Mouse (Mus musculus) hematopoietic stem cell, adult 5-6 weeks (primary cell): ENCODE results near the gene Slc2a9. TPM values are rescaled to one million over a fixed set of nuclear protein-coding genes. Genes with fewer than 3 reads are reported as not detected.
"Not testable (repeated sequence)": the region's sequence is repeated elsewhere in the genome, so short reads cannot be mapped to it uniquely, and the experiment has no call there.

Source experiments
- ATAC-seq, 2 experiments: fragments of 125-278 bp in 1 of 2; replicated peaks in 1 of 2; 2 replicates each; pipeline ENCODE4 v1.8.0; 2016 to 2017; ENCODE audit warnings: inconsistent platforms in 2 of 2, mild to moderate bottlenecking in 2 of 2, moderate number of reproducible peaks in 2 of 2, low read depth in 1 of 2, moderate TSS enrichment in 1 of 2; ENCODE audit not compliant: low FRiP score in 2 of 2, poor library complexity in 2 of 2, severe bottlenecking in 2 of 2, insufficient read depth in 1 of 2, low TSS enrichment in 1 of 2
- total RNA-seq: library from RNA; stranded (forward); fragments of 172-1452, 232-1000 nt; gene quantifications from 2 replicates; pipeline ENCODE4 v1.2.3, GENCODE M21; 2017

The Slc2a9 gene
- total RNA-seq, 1 experiment from 2014 or later, result 6.7 TPM

- ATAC-seq, result no peak
Measured at GRCm38 (mm10) chr5:38480822-38481707, 21.9 kb downstream of the Slc2a9 start.

- ATAC-seq, result peak; percentile 88 to 89
Measured at GRCm38 (mm10) chr5:38479908-38480725, 22.8 kb downstream of the Slc2a9 start.

- not testable (repeated sequence) for ATAC-seq
Measured at GRCm38 (mm10) chr5:38479545-38479907, 23.4 kb downstream of the Slc2a9 start.

- ATAC-seq, result peak; percentile 65 to 72
Measured at GRCm38 (mm10) chr5:38479027-38479426, 23.9 kb downstream of the Slc2a9 start.

GRCm38 (mm10) chr5:38477731-38478445 is 25.1 kb downstream of the Slc2a9 start:
- ATAC-seq, result no peak

GRCm38 (mm10) chr5:38476861-38477565 is 25.9 kb downstream of the Slc2a9 start:
- no peak for ATAC-seq

- no peak for ATAC-seq
Measured at GRCm38 (mm10) chr5:38470881-38471280, 32.1 kb downstream of the Slc2a9 start.

- peak; percentile 53 to 69 for ATAC-seq
Measured at GRCm38 (mm10) chr5:38469891-38470578, 32.9 kb downstream of the Slc2a9 start.

GRCm38 (mm10) chr5:38466569-38467110 is 36.3 kb downstream of the Slc2a9 start:
- no peak for ATAC-seq

- ATAC-seq, result no peak
Measured at GRCm38 (mm10) chr5:38461261-38461660, 41.7 kb downstream of the Slc2a9 start.

GRCm38 (mm10) chr5:38450936-38451335 is 52.0 kb downstream of the Slc2a9 start:
- ATAC-seq, result no peak

GRCm38 (mm10) chr5:38449607-38450006 is 53.3 kb downstream of the Slc2a9 start:
- no peak for ATAC-seq

GRCm38 (mm10) chr5:38448121-38448520 is 54.8 kb downstream of the Slc2a9 start:
- no peak for ATAC-seq

- ATAC-seq, result no peak
Measured at GRCm38 (mm10) chr5:38446316-38446975, 56.5 kb downstream of the Slc2a9 start.

- ATAC-seq, result no peak
Measured at GRCm38 (mm10) chr5:38441088-38441839, 61.7 kb downstream of the Slc2a9 start.
